Mouse (Mus musculus) left cerebral cortex, adult 11 months (tissue): ENCODE measurements around the gene Igfl3.

Experiments
- DNase-seq: peaks from one replicate; pipeline ENCODE4 v3.0.0; 2022; ENCODE audit warnings: low spot score

Igfl3 gene

DNA sequence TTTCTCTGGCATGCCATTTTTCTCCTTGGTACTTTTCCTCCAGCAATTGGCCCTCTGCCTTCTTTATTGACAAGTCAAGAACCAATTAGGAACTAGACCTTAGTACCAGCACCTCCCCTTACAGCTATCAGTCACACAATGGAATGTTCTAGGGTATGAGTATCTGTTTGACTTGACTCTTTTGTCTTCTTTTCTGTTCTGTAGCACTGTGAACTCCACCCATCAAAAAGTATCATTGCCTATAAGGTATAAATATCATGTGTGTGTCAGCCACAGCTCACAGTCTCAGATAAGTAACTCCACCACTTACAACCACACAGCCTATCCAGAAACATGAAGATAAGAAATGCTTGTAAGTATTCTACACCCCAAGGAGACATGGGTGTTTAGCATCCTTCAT, at the start of gene Igfl3:
TSS of gene Igfl3 (plus strand) at position 301 of the 400 bp plus-strand sequence.
- no peak for DNase-seq

DNA sequence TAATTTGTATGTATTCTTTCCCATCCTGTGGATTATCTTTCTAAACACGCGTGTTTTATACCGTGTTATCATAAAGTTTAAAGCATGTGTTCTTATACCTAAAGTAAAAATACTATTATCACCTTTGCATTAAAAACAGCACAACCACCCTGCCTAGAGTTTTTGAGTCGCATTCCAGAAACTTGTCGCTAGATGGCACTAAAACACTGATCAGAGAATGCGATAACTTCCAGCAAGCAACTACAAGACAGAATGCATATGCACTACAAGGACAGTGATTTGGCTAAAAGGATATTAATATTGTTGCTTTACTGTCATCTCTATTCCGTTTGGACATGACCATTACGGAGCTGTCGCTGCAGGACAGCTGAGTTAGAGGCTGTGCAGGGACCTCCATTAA, 34.6 kb downstream of the Igfl3 start:
- DNase-seq: no peak

DNA sequence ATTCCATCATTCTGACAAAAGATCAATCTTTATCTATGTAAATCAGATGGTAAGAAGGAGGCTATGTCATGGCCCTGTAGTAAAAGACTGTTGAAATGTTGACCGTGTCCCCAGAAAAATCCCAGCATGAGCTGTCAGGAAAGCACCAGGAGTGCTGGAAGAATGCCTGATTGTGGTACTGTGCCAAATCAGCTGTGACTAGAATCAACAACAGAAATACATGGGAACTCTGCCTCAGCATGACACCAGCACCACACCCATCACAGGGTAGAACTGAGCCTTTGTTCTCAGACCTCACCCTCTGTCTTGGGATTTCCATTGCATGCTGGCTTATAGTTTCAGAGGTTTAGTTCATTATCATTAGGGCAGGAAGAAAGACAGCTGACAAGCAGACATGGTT, 38.4 kb downstream of the Igfl3 start:
- no peak for DNase-seq
